Comparison of ENCODE assay signal across 8 mouse cellular contexts in the genomic region with DNA sequence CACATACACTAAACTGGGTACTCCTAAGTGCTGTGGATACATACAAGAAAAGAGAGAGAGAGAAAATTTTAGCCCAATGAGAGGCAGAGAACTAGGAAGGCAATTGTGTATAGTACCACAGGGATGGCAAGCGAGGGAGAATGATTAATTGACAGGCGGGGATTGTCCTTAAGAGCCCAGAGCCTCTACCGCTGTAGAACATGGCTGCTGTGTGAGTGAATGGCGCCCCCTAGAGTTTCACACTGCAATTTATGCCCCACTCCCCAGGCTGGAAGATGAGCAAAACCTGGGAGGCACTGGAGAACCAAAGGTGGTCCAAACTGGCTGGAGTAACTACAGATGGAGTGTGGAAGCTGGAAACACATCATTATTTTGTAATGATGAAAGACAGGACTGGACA. TPM values are rescaled to one million over a fixed set of nuclear protein-coding genes. Genes with fewer than 3 reads are reported as not detected.
DNase-seq lines count a peak whose midpoint lies in the region; ATAC-seq lines count a peak whose summit lies in the region.
"Had no signal": no experiment of that assay in that cellular context is flagged by ENCODE, and none has a peak within 500 bp of the region (broad histone marks: within the 10 kb centered on the region; RNA-seq: fewer than 3 reads in every experiment).

No protein-coding gene starts in this region.

- H3K27me3 ChIP-seq in forebrain, embryonic 14.5 days (replicated peaks; ENCODE audit: control insufficient read depth, insufficient read depth, low read length): no peaks in the 10 kb centered on the region
- H3K27me3 ChIP-seq: heart, embryonic 13.5 days had no signal

- WGBS in forebrain, embryonic 14.5 days: 17% methylated on average over 4 of the region's 4 CpGs

- ATAC-seq in forebrain, embryonic 14.5 days: 0 out of 2 replicates have a peak, but pooled peaks have one; percentile 35
- peak; percentile 82 for ATAC-seq in megakaryocyte-erythroid progenitor cell, adult 5-6 weeks (replicated peaks; ENCODE audit: low FRiP score, low TSS enrichment, poor library complexity, severe bottlenecking)

- no peak overlapping the region for H3K4me3 ChIP-seq in forebrain, embryonic 14.5 days (ENCODE audit: low read depth, low read length)
- H3K4me3 ChIP-seq: heart, embryonic 13.5 days had no signal

- DNase-seq in right cerebral cortex, postnatal 14 days: peak; percentile 17
- DNase-seq in right cerebral cortex, postnatal 25 days: no peak
- DNase-seq in adrenal gland, postnatal 14 days: peak; percentile 70
- DNase-seq in forebrain, embryonic 14.5 days (ENCODE audit: low spot score): peak; percentile 71
- DNase-seq in kidney, postnatal 14 days: peak; percentile 68
- peak; percentile 48 for DNase-seq in testis, postnatal 10 days (ENCODE audit: low spot score)

- no peak overlapping the region for H3K27ac ChIP-seq in forebrain, embryonic 14.5 days (ENCODE audit: low read depth, low read length)
- H3K27ac ChIP-seq: heart, embryonic 13.5 days had no signal

- no peak overlapping the region for H3K4me2 ChIP-seq in forebrain, embryonic 14.5 days (ENCODE audit: low read length)
- H3K4me2 ChIP-seq: heart, embryonic 13.5 days had no signal

- no peaks in the 10 kb centered on the region for H3K4me1 ChIP-seq in forebrain, embryonic 14.5 days (ENCODE audit: control insufficient read depth, insufficient read depth, low read length)

- H3K9me3 ChIP-seq in forebrain, embryonic 14.5 days (replicated peaks; ENCODE audit: control insufficient read depth, low read length): no peaks in the 10 kb centered on the region
- H3K9me3 ChIP-seq: heart, embryonic 13.5 days had no signal

- no peak overlapping the region for H3K9ac ChIP-seq in forebrain, embryonic 14.5 days (ENCODE audit: low read length)
- H3K9ac ChIP-seq: heart, embryonic 13.5 days had no signal

- H3K36me3 ChIP-seq in forebrain, embryonic 14.5 days (ENCODE audit: control insufficient read depth, insufficient read depth, low read length): no peaks in the 10 kb centered on the region
- H3K36me3 ChIP-seq: heart, embryonic 13.5 days had no signal

RNA-seq across cellular contexts. Expression of gene Slc25a5, which starts 24.8 kb away (rescaled TPM):
- 588 and 637 TPM in 2 replicates for total RNA-seq in adrenal gland, postnatal 14 days (2021)
- polyA plus RNA-seq in forebrain, embryonic 14.5 days (2014; fragmentation: Nextera tagmentation; extraction: Ambion mirVana): 589 and 711 TPM in 2 replicates
- 645 and 809 TPM in 2 replicates for total RNA-seq in megakaryocyte-erythroid progenitor cell, adult 5-6 weeks (2014; fragmentation: Nextera tagmentation)
- 912 and 1,001 TPM in 2 replicates for total RNA-seq in megakaryocyte-erythroid progenitor cell, adult 5-6 weeks (2017)

RNA-seq across cellular contexts. Expression of gene Ube2a, which starts 53.5 kb away (rescaled TPM):
- 62.5 and 64.4 TPM in 2 replicates for total RNA-seq in adrenal gland, postnatal 14 days (2021)
- 130 and 144 TPM in 2 replicates for polyA plus RNA-seq in forebrain, embryonic 14.5 days (2014; fragmentation: Nextera tagmentation; extraction: Ambion mirVana)
- 65.0 and 68.2 TPM in 2 replicates for total RNA-seq in megakaryocyte-erythroid progenitor cell, adult 5-6 weeks (2014; fragmentation: Nextera tagmentation)
- total RNA-seq in megakaryocyte-erythroid progenitor cell, adult 5-6 weeks (2017): 7.4 and 19.6 TPM in 2 replicates

RNA-seq across cellular contexts. Expression of gene C330007P06Rik, which starts 53.7 kb away (rescaled TPM):
- 47.0 and 51.0 TPM in 2 replicates for total RNA-seq in adrenal gland, postnatal 14 days (2021)
- polyA plus RNA-seq in forebrain, embryonic 14.5 days (2014; fragmentation: Nextera tagmentation; extraction: Ambion mirVana): 23.9 and 24.5 TPM in 2 replicates
- total RNA-seq in megakaryocyte-erythroid progenitor cell, adult 5-6 weeks (2014; fragmentation: Nextera tagmentation): 33.9 and 37.3 TPM in 2 replicates
- 63.0 and 67.4 TPM in 2 replicates for total RNA-seq in megakaryocyte-erythroid progenitor cell, adult 5-6 weeks (2017)
